Mouse (Mus musculus) spleen, adult 2 months (tissue): ENCODE measurements at regions not wholly inside any gene's neighbourhood (a gene's known extent, or its start where the extent isn't known, plus 50 kb on each side); places are given as distances from the start of the nearest gene placed in this dataset.

ENCODE experiments used
- CTCF ChIP-seq: fragments of 200-500 bp; IDR thresholded peaks from 2 replicates; pipeline ENCODE4 v1.5.1; 2011; ENCODE audit warnings: mild to moderate bottlenecking, inconsistent platforms; ENCODE audit not compliant: insufficient read depth, insufficient read length, insufficient replicate concordance; ENCODE audit errors: extremely low read depth
- POLR2A ChIP-seq: fragments of 200-500 bp; IDR thresholded peaks from 2 replicates; pipeline ENCODE4 v1.6.1; 2011; ENCODE audit warnings: low read depth, low read length, inconsistent platforms

GRCm38 (mm10) chr10:91679641-91680040 is 498.5 kb upstream of the Tmpo start:
- no peak for TF ChIP-seq POLR2A
- TF ChIP-seq CTCF = no peak
